Mouse (Mus musculus): ENCODE results near the gene Ddah1. TPM values are rescaled to one million over a fixed set of nuclear protein-coding genes. Genes with fewer than 3 reads are reported as not detected.

Gene Ddah1
- polyA plus RNA-seq, 1 experiment from 2014 or later: 73.5 TPM

Other genes with a start within 250 kb of the Ddah1 start
- gene Znhit6, start 182.5 kb upstream of the Ddah1 start, polyA plus RNA-seq (2015; fragmentation: Nextera tagmentation; extraction: Ambion mirVana): 34.4 and 37.4 TPM in 2 replicates
- 78.3 and 81.5 TPM in 2 replicates for gene Ccn1, start 108.7 kb upstream of the Ddah1 start, polyA plus RNA-seq (2015; fragmentation: Nextera tagmentation; extraction: Ambion mirVana)
- gene Bcl10, start 164.1 kb downstream of the Ddah1 start, polyA plus RNA-seq (2015; fragmentation: Nextera tagmentation; extraction: Ambion mirVana): 53.5 and 56.2 TPM in 2 replicates
- 46.0 and 51.9 TPM in 2 replicates for gene 2410004B18Rik, start 179.3 kb downstream of the Ddah1 start, polyA plus RNA-seq (2015; fragmentation: Nextera tagmentation; extraction: Ambion mirVana)
- gene Syde2, start 229.2 kb downstream of the Ddah1 start, polyA plus RNA-seq (2015; fragmentation: Nextera tagmentation; extraction: Ambion mirVana): 1.4 and 1.7 TPM in 2 replicates

All from kidney, embryonic 16.5 days (tissue).